Mouse (Mus musculus) heart, adult 2 months (tissue): ENCODE data around the gene Gabbr2.

Experiments
- CTCF ChIP-seq: fragments of 200-600 bp; IDR thresholded peaks from 2 replicates; pipeline ENCODE4 v1.8.1; 2022; ENCODE audit warnings: antibody characterized with exemption, mild to moderate bottlenecking, moderate library complexity
- POLR2A ChIP-seq: fragments of 200-500 bp; IDR thresholded peaks from 2 replicates; pipeline ENCODE4 v1.6.1; 2011; ENCODE audit warnings: mild to moderate bottlenecking, low read depth, low read length, control low read depth; ENCODE audit not compliant: insufficient read depth

- TF ChIP-seq CTCF (no peak; the same call in 1 of the 2 replicates), POLR2A (no peak)
Measured at GRCm38 (mm10) chr4:46657116-46657515, 334.6 kb downstream of the Gabbr2 start.
